Mouse (Mus musculus) B cell, adult 2 months (primary cell): ENCODE measurements around the gene Glipr1.

Experiments used
- DNase-seq, 2 experiments: peaks; one replicate each; pipeline ENCODE4 v3.0.0; 2022

Gene Glipr1

GRCm38 (mm10) chr10:111959353-111959752 lies 43.1 kb downstream of the Glipr1 start:
- no peak for DNase-seq

- DNase-seq = no peak
These were observed 44.4 kb downstream of the Glipr1 start for GRCm38 (mm10) chr10:111958046-111958421.

GRCm38 (mm10) chr10:111957271-111958045 lies 45.0 kb downstream of the Glipr1 start:
- DNase-seq = peak; percentile 70 to 77

GRCm38 (mm10) chr10:111955836-111956235 lies 46.6 kb downstream of the Glipr1 start:
- DNase-seq = no peak

GRCm38 (mm10) chr10:111949008-111949407 lies 53.4 kb downstream of the Glipr1 start:
- DNase-seq = no peak

GRCm38 (mm10) chr10:111948041-111948440 lies 54.4 kb downstream of the Glipr1 start:
- no peak for DNase-seq

GRCm38 (mm10) chr10:111945563-111945962 lies 56.9 kb downstream of the Glipr1 start:
- DNase-seq = no peak

GRCm38 (mm10) chr10:111943026-111943425 lies 59.4 kb downstream of the Glipr1 start:
- DNase-seq = no peak

- no peak for DNase-seq
These were observed 65.3 kb downstream of the Glipr1 start for GRCm38 (mm10) chr10:111937146-111937534.

- DNase-seq = no peak
These were observed 65.8 kb downstream of the Glipr1 start for GRCm38 (mm10) chr10:111936491-111937145.

GRCm38 (mm10) chr10:111936021-111936420 lies 66.4 kb downstream of the Glipr1 start:
- DNase-seq = no peak
